Mouse (Mus musculus) neutrophil, adult 59 days (primary cell): Measurements from ENCODE around the gene Surf6. TPM values are rescaled to one million over a fixed set of nuclear protein-coding genes. Genes with fewer than 3 reads are reported as not detected.

Experiments used
- total RNA-seq, 2 experiments: library from RNA; stranded (reverse); gene quantifications; 1 replicate in 1 of 2; 2 replicates in 1 of 2; pipeline ENCODE4 v1.2.4; 2023

Surf6 gene
- total RNA-seq, result 10 to 100 TPM; 15.8 to 19.1 TPM

GRCm38 (mm10) chr2:26902467-26903220, at the start of gene Surf6:
TSS of gene Surf6 (minus strand) at chr2:26902879.

GRCm38 (mm10) chr2:26933304-26934055, 30.8 kb upstream of the Surf6 start, which contains the start of the genes Surf4 and Stkld1:
TSS of gene Surf4 (minus strand) at chr2:26933928.
TSS of gene Stkld1 (plus strand) at chr2:26934047.

GRCm38 (mm10) chr2:26915927-26916728, 13.4 kb upstream of the Surf6 start, which contains the start of the genes Surf2 and Surf1:
TSS of gene Surf2 (plus strand) at chr2:26916367.
TSS of gene Surf1 (minus strand) at chr2:26916530.

GRCm38 (mm10) chr2:26910124-26910993, 7.7 kb upstream of the Surf6 start, which contains the start of the genes Med22 and Rpl7a:
TSS of gene Med22 (minus strand) at chr2:26910677.
TSS of gene Rpl7a (plus strand) at chr2:26910764.

DNA sequence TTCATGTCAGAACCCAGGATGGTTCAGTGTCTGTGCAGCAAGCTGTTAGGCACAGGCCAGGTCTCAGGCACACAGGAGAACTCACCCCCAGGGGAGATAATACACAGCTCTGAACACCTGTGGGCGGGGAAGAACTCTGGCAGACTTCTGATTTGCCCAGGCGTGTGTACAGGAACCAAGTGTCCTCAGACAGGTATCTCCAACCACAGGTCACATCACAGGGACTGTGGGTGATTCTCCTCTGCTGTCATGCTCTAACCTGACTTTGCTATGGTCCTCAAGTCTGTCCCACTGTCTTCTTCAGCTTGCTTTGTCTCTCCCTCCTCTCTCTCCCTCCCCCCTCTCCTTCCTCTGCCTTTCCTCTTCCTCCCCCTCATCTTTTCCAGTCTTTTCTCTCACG, 37.8 kb downstream of the Surf6 start, which contains the start of gene Abo:
TSS of gene Abo (minus strand) at position 101 of the 400 bp plus-strand sequence.

Other genes with a start within 250 kb of the Surf6 start
- gene Lcn4, start 231.6 kb downstream of the Surf6 start, total RNA-seq, result under 1 TPM in 1 of 2 experiments, not detected in 1; 0.64 TPM
- gene Abo, start 37.9 kb downstream of the Surf6 start, total RNA-seq, result not detected
- gene Med22, start 7.8 kb upstream of the Surf6 start, total RNA-seq, result 10 to 100 TPM; 22.3 to 25.3 TPM
- gene Rpl7a, start 7.9 kb upstream of the Surf6 start, total RNA-seq, result 100 to 1,000 TPM; 351 to 391 TPM
- 10 to 100 TPM; 12.3 to 15.2 TPM for gene Surf2, start 13.5 kb upstream of the Surf6 start, total RNA-seq
- 10 to 100 TPM; 44.7 to 49.2 TPM for gene Surf1, start 13.7 kb upstream of the Surf6 start, total RNA-seq
- gene Surf4, start 31.0 kb upstream of the Surf6 start, total RNA-seq, result 100 to 1,000 TPM in 1 of 2 experiments, 10 to 100 TPM in 1; 93.0 to 109 TPM
- gene Stkld1, start 31.2 kb upstream of the Surf6 start, total RNA-seq, result not detected
- 10 to 100 TPM; 23.1 to 23.8 TPM for gene Rexo4, start 61.5 kb upstream of the Surf6 start, total RNA-seq
- not detected for gene Adamts13, start 70.5 kb upstream of the Surf6 start, total RNA-seq
- gene Cacfd1, start 107.0 kb upstream of the Surf6 start, total RNA-seq, result 10 to 100 TPM in 1 of 2 experiments, 1 to 10 TPM in 1; 9.1 to 15.3 TPM
- gene Slc2a6, start 125.1 kb upstream of the Surf6 start, total RNA-seq, result 10 to 100 TPM; 78.7 to 96.5 TPM
- gene Mymk, start 169.3 kb upstream of the Surf6 start, total RNA-seq, result not detected
- gene Adamtsl2, start 176.5 kb upstream of the Surf6 start, total RNA-seq, result not detected
- not detected for gene Fam163b, start 239.6 kb upstream of the Surf6 start, total RNA-seq